Mouse (Mus musculus): ENCODE results near the gene Map3k5.

DNA sequence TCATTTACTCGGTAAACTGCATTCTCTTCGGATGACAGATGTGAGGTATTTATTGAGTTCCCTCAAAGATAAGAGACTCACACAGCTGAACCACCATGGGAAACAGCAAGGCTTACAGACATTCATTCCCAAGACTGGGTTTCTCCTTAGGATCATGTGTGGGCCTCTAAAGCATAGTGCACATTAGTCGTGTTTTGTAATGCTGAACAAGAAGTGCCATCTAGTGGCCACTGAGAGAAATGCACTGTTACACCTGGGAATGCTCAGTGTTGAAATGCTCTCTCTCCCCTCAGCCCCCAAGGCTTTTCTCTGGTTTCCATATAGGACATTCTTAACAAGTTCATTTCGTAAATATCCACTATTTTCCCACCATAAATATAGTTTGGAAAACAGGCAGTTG lies 191.0 kb downstream of the Map3k5 start:
- peak; percentile 49; the same call in 1 of the 2 replicates for TF ChIP-seq CTCF (IDR thresholded peaks at IDR 0.05; ENCODE audit: control insufficient read depth, insufficient read depth, insufficient replicate concordance, low read depth, low read length)
- no peak for TF ChIP-seq POLR2A (IDR thresholded peaks at IDR 0.05; ENCODE audit: control insufficient read depth, low read depth, low read length)

All from testis, adult 2 months (tissue).